Mouse (Mus musculus) lung, postnatal 0 days (tissue): ENCODE measurements around the gene Sulf2.

ENCODE experiments used
- CTCF ChIP-seq: IDR thresholded peaks from 2 replicates; pipeline ENCODE4 v1.5.1; 2016; ENCODE audit warnings: antibody characterized with exemption, mild to moderate bottlenecking
- EP300 ChIP-seq: IDR thresholded peaks from 2 replicates; pipeline ENCODE4 v1.6.1; 2016; ENCODE audit warnings: antibody characterized with exemption, mild to moderate bottlenecking, control low read depth

DNA sequence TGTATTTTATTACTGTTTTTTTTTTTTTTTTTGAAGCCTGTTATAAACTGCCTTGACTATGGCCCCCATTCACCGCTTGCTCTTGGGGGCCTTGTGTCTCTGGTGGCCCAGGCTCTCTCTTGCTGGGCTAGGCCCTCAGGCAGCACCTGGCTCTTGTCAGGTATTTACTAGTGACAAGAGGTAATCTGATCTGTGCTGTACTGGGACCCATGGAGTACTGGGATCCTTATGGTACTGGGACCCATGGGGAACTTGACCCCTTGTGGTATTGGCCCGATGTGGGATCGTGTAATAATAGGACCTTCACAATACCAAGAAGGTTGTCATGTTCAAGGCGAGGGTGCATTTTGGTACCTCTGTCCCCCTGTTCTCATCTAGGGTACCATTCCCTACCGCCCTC is 4.9 kb downstream of the Sulf2 start:
- TF ChIP-seq CTCF (no peak), EP300 (no peak)
